Mouse (Mus musculus): Measurements from ENCODE around the gene Hoxb9.

- TF ChIP-seq CTCF (conservative IDR thresholded peaks at IDR 0.05; ENCODE audit: low read length) (no peak), POU5F1 (IDR thresholded peaks at IDR 0.05; ENCODE audit: borderline replicate concordance, low read length) (no peak), NANOG (IDR thresholded peaks at IDR 0.05; ENCODE audit: borderline replicate concordance, low read length) (no peak)
Observed at GRCm38 (mm10) chr11:96295092-96295835, 24.0 kb downstream of the Hoxb9 start.

All from E14TG2a.4 (cell line).